In the genomic region with DNA sequence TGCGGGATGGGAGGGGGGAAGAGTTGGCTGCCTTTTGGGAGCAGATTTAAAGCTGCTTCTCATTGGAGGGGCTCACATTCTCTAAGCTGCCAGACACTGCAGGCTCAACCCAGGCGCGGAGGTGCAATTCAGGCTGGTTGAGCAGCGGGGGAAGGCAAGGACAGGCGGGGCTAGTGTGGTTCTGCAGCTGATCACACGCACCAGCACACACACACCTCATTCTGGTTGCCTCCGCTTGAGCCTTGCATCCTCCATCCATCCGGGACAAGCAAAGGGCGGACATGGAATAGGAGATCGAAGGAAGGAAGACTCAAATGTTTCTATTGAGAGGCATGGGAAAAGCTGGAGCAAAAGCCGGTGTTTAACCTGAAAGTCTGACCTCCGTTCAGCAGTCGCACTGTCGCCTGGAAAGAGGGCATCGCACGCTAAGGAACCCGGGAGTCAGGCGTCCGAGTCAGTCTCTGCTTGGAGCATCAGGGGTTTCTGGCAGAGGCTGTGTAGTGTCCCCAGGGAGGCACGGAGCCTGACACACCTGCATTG, we compare ENCODE assay signal across 9 mouse cellular contexts. TPM values are rescaled to one million over a fixed set of nuclear protein-coding genes. Genes with fewer than 3 reads are reported as not detected.
DNase-seq lines count a peak whose midpoint lies in the region; ATAC-seq and TF ChIP-seq lines count a peak whose summit lies in the region.
"Had no signal": no experiment of that assay in that cellular context is flagged by ENCODE, and none has a peak within 500 bp of the region (broad histone marks: within the 10 kb centered on the region; RNA-seq: fewer than 3 reads in every experiment).

Kcnj3 (plus strand) TSS at position 250 of the 540 bp plus-strand sequence.

- peak within 1 kb of the TSS; percentile 67 for H3K4me3 ChIP-seq in gastrocnemius, adult 2 months
- H3K4me3 ChIP-seq in cortical plate, adult 2 months (ENCODE audit: insufficient read depth, low read length) = peak within 1 kb of the TSS; percentile 92
- peak within 1 kb of the TSS; percentile 52 for H3K4me3 ChIP-seq in heart, adult 2 months
- no peak within 1 kb of the TSS for H3K4me3 ChIP-seq in liver, embryonic 15.5 days (replicated peaks)
- peak within 1 kb of the TSS; percentile 35 for H3K4me3 ChIP-seq in stomach, postnatal 0 days (ENCODE audit: low read depth, low read length)

- DNase-seq in gastrocnemius, adult 2 months = no peak
- no peak for DNase-seq in gastrocnemius, adult 8-10 months (ENCODE audit: low spot score in 2 of 2)
- peak; percentile 43 to 49 for DNase-seq in heart, adult 2 months
- DNase-seq in layer of hippocampus, adult 18-20 months (ENCODE audit: low spot score in 2 of 2) = peak; percentile 82 to 90
- peak; percentile 16 for DNase-seq in stomach, postnatal 0 days (ENCODE audit: low spot score)

- H3K4me1 ChIP-seq in cortical plate, adult 2 months (ENCODE audit: control insufficient read depth, insufficient read depth, low read length) = no peaks in the 10 kb centered on the region
- H3K4me1 ChIP-seq in heart, adult 2 months (ENCODE audit: control insufficient read depth, insufficient read depth, low read length) = no peaks in the 10 kb centered on the region
- H3K4me1 ChIP-seq in liver, embryonic 15.5 days (replicated peaks) = no peaks in the 10 kb centered on the region
- no peaks in the 10 kb centered on the region for H3K4me1 ChIP-seq in stomach, postnatal 0 days (replicated peaks; ENCODE audit: control insufficient read depth, insufficient read depth)

- 0 out of 2 replicates have a peak within 1 kb of the TSS, but pooled peaks have one; percentile 25 for H3K4me2 ChIP-seq in liver, embryonic 15.5 days
- H3K4me2 ChIP-seq in stomach, postnatal 0 days (replicated peaks; ENCODE audit: low read depth) = peak within 1 kb of the TSS; percentile 55

- H3K9ac ChIP-seq in heart, adult 2 months (ENCODE audit: low read depth, low read length) = peak within 1 kb of the TSS; percentile 39
- H3K9ac ChIP-seq in liver, embryonic 15.5 days = no peak within 1 kb of the TSS
- H3K9ac ChIP-seq in stomach, postnatal 0 days (ENCODE audit: low read length) = no peak within 1 kb of the TSS

- H3K36me3 ChIP-seq in heart, adult 2 months (ENCODE audit: control insufficient read depth, insufficient read depth, low read length) = peaks cover 2% of the 10 kb centered on the region
- H3K36me3 ChIP-seq in liver, embryonic 15.5 days (replicated peaks) = no peaks in the 10 kb centered on the region
- no peaks in the 10 kb centered on the region for H3K36me3 ChIP-seq in stomach, postnatal 0 days (ENCODE audit: control insufficient read depth, insufficient read depth, low read length)

- no peaks in the 10 kb centered on the region for H3K9me3 ChIP-seq in liver, embryonic 15.5 days (replicated peaks)
- no peaks in the 10 kb centered on the region for H3K9me3 ChIP-seq in stomach, postnatal 0 days (ENCODE audit: control insufficient read depth, low read length)

- 2% methylated on average over 20 of the region's 20 CpGs for WGBS in heart, adult 2 months
- WGBS in liver, embryonic 15.5 days (ENCODE audit: insufficient replicate concordance) = 3% methylated on average over 20 of the region's 20 CpGs
- WGBS in stomach, postnatal 0 days = 2% methylated on average over 20 of the region's 20 CpGs

- peak; percentile 93 for TF ChIP-seq POLR2A in cortical plate, adult 2 months (IDR thresholded peaks at IDR 0.05; ENCODE audit: extremely low read depth, insufficient read depth, low read length)
- TF ChIP-seq POLR2A in heart, adult 2 months (IDR thresholded peaks at IDR 0.05; ENCODE audit: insufficient read depth, low read depth, low read length) = peak; percentile 64; the same call in 1 of the 2 replicates

- H3K27ac ChIP-seq in gastrocnemius, adult 2 months = no peak within 1 kb of the TSS
- peak within 1 kb of the TSS; percentile 28; the same call in 1 of the 2 replicates for H3K27ac ChIP-seq in cortical plate, adult 2 months (ENCODE audit: insufficient read depth, low read length)
- peak within 1 kb of the TSS; percentile 77 for H3K27ac ChIP-seq in heart, adult 2 months
- no peak within 1 kb of the TSS for H3K27ac ChIP-seq in liver, embryonic 15.5 days (replicated peaks)
- H3K27ac ChIP-seq in stomach, postnatal 0 days (replicated peaks) = no peak within 1 kb of the TSS

- intact Hi-C loops in gastrocnemius, adult 2 months (cut with DNase I) = no loop called here
- intact Hi-C loops in heart, adult 2 months (cut with DNase I) = loop anchor here (5.0 kb wide), 1 partner anchor 47 kb away; no protein-coding TSS in a partner anchor

- TF ChIP-seq EP300 in heart, adult 2 months (IDR thresholded peaks at IDR 0.05; ENCODE audit: insufficient read depth, low read depth, low read length) = no peak
- no peak for TF ChIP-seq EP300 in stomach, postnatal 0 days (optimal IDR thresholded peaks at IDR 0.05)

- no peaks in the 10 kb centered on the region for H3K79me2 ChIP-seq in heart, adult 2 months (replicated peaks; ENCODE audit: control insufficient read depth, insufficient read depth, low read length)

- ATAC-seq in liver, embryonic 15.5 days (ENCODE audit: insufficient read depth) = no peak
- ATAC-seq in stomach, postnatal 0 days (ENCODE audit: low FRiP score, low TSS enrichment) = no peak
- ATAC-seq in CD4-positive, CD25-positive, alpha-beta regulatory T cell, adult 4 months = no peak

- no peaks in the 10 kb centered on the region for H3K27me3 ChIP-seq in heart, adult 2 months (ENCODE audit: control insufficient read depth, insufficient read depth, low read length)
- peaks cover 32% of the 10 kb centered on the region for H3K27me3 ChIP-seq in liver, embryonic 15.5 days
- 0 out of 2 replicates have a peak, but pooled peaks cover 2% of the 10 kb centered on the region for H3K27me3 ChIP-seq in stomach, postnatal 0 days (ENCODE audit: control insufficient read depth, insufficient read depth, low read length)

- TF ChIP-seq CTCF in gastrocnemius, adult 2 months (IDR thresholded peaks at IDR 0.05) = no peak
- no peak for TF ChIP-seq CTCF in cortical plate, adult 2 months (IDR thresholded peaks at IDR 0.05; ENCODE audit: extremely low read depth, insufficient read depth, low read length)
- TF ChIP-seq CTCF in heart, adult 2 months (IDR thresholded peaks at IDR 0.05) = no peak
- no peak for TF ChIP-seq CTCF in stomach, postnatal 0 days (IDR thresholded peaks at IDR 0.05; ENCODE audit: low read depth)

RNA-seq across cellular contexts. Expression of gene Kcnj3, which starts in this region (rescaled TPM):
- under 1 TPM; 0.15 to 0.25 TPM for total RNA-seq in gastrocnemius, adult 2 months (2021)
- 1 to 10 TPM in 1 of 4 experiments, under 1 TPM in 3; 0.24 to 1.0 (median 0.36) TPM for total RNA-seq in gastrocnemius, adult 8-10 months (2022)
- 52.1 and 58.2 TPM in 2 replicates for polyA plus RNA-seq in cortical plate, adult 2 months (2012; rRNA removed)
- total RNA-seq in heart, adult 2 months (2021) = 10 to 100 TPM; 61.8 to 63.8 TPM
- polyA plus RNA-seq in heart, adult 2 months (2012; rRNA removed) = 59.6 and 92.4 TPM in 2 replicates
- 100 to 1,000 TPM; 116 to 120 TPM for total RNA-seq in layer of hippocampus, adult 18-20 months (2021)
- polyA plus RNA-seq in liver, embryonic 15.5 days (2015; fragmentation: Nextera tagmentation; extraction: Ambion mirVana) = not detected in 2 replicates
- polyA plus RNA-seq in stomach, postnatal 0 days (2015; fragmentation: Nextera tagmentation; extraction: Ambion mirVana) = 0.10 and 0.18 TPM in 2 replicates
- polyA plus RNA-seq in CD4-positive, CD25-positive, alpha-beta regulatory T cell, adult 4 months (2017; shearing (Covaris generic)) = not detected
- total RNA-seq: common myeloid progenitor, adult 5-6 weeks had no signal

Comparison
In these comparisons a context has a peak if more than half of its experiments do, and no peak if none do; other contexts are left out.
1. RNA of gene Kcnj3 (total RNA-seq): 116 to 120 TPM in layer of hippocampus, adult 18-20 months and 61.8 to 63.8 TPM in heart, adult 2 months; 0.24 to 1.0 TPM in gastrocnemius, adult 8-10 months and 0.15 to 0.25 TPM in gastrocnemius, adult 2 months; every median in the first group is over 10 times any median in the second.
2. RNA of gene Kcnj3 (polyA plus RNA-seq): 59.6 to 92.4 TPM in heart, adult 2 months and 52.1 to 58.2 TPM in cortical plate, adult 2 months; 0.10 to 0.18 TPM in stomach, postnatal 0 days, not detected in liver, embryonic 15.5 days and not detected in CD4-positive, CD25-positive, alpha-beta regulatory T cell, adult 4 months; every median in the first group is over 10 times any median in the second.
3. Peak in DNase-seq, H3K4me3 ChIP-seq and H3K4me2 ChIP-seq in stomach, postnatal 0 days; RNA of the gene not detected or under 1 TPM.
4. DNase-seq: peak in heart, adult 2 months (2 of 2) and layer of hippocampus, adult 18-20 months (2 of 2); none in gastrocnemius, adult 2 months (single experiment) and gastrocnemius, adult 8-10 months (0 of 2).
5. H3K27ac ChIP-seq: peak in cortical plate, adult 2 months (single experiment) and heart, adult 2 months (single experiment); none in gastrocnemius, adult 2 months (single experiment), liver, embryonic 15.5 days (single experiment) and stomach, postnatal 0 days (single experiment).